Mouse (Mus musculus) hindbrain, embryonic 13.5 days (tissue): ENCODE data around the gene Vars2. TPM values are rescaled to one million over a fixed set of nuclear protein-coding genes. Genes with fewer than 3 reads are reported as not detected.

Experiments
- polyA plus RNA-seq: library from polyadenylated mRNA; unstranded; fragments of >200 nt; fragmentation: Nextera tagmentation; extraction: Ambion mirVana; gene quantifications from 2 replicates; pipeline ENCODE4 v1.2.1, GENCODE M21; 2015

The Vars2 gene
- polyA plus RNA-seq, 1 experiment from 2014 or later, result 11.8 TPM

Other genes starting within 250 kb of the Vars2 start
- 0.30 and 0.34 TPM in 2 replicates for gene H2-Q6, start 242.7 kb downstream of the Vars2 start, polyA plus RNA-seq
- gene H2-Q7, start 228.4 kb downstream of the Vars2 start, polyA plus RNA-seq, result 2.4 TPM in 2 replicates
- gene H2-Q10, start 197.5 kb downstream of the Vars2 start, polyA plus RNA-seq, result 0.10 and 0.23 TPM in 2 replicates
- gene Pou5f1, start 161.6 kb downstream of the Vars2 start, polyA plus RNA-seq, result not detected in 2 replicates
- 14.9 and 15.4 TPM in 2 replicates for gene Tcf19, start 150.8 kb downstream of the Vars2 start, polyA plus RNA-seq
- gene Cchcr1, start 150.5 kb downstream of the Vars2 start, polyA plus RNA-seq, result 6.3 and 7.6 TPM in 2 replicates
- 0.68 and 1.4 TPM in 2 replicates for gene Psors1c2, start 134.4 kb downstream of the Vars2 start, polyA plus RNA-seq
- 0.12 and 0.14 TPM in 2 replicates for gene Cdsn, start 115.5 kb downstream of the Vars2 start, polyA plus RNA-seq
- gene 2300002M23Rik, start 100.1 kb downstream of the Vars2 start, polyA plus RNA-seq, result not detected in 2 replicates
- gene Sfta2, start 66.0 kb downstream of the Vars2 start, polyA plus RNA-seq, result not detected in 2 replicates
- not detected in 2 replicates for gene Gm9573, start 41.0 kb downstream of the Vars2 start, polyA plus RNA-seq
- 0.14 TPM in 1 of 2 replicates, not detected in the other for gene Mucl3, start 23.9 kb downstream of the Vars2 start, polyA plus RNA-seq
- gene Gtf2h4, start 6.1 kb upstream of the Vars2 start, polyA plus RNA-seq, result 27.6 and 29.2 TPM in 2 replicates
- gene Ddr1, start 37.0 kb upstream of the Vars2 start, polyA plus RNA-seq, result 128 and 140 TPM in 2 replicates
- 8.2 and 9.2 TPM in 2 replicates for gene Ier3, start 154.1 kb upstream of the Vars2 start, polyA plus RNA-seq
- gene Flot1, start 155.6 kb upstream of the Vars2 start, polyA plus RNA-seq, result 75.2 and 78.8 TPM in 2 replicates
- gene Tubb5, start 170.7 kb upstream of the Vars2 start, polyA plus RNA-seq, result 1,714 and 1,822 TPM in 2 replicates
- 11.0 and 11.3 TPM in 2 replicates for gene Mdc1, start 173.9 kb upstream of the Vars2 start, polyA plus RNA-seq
- gene Nrm, start 193.7 kb upstream of the Vars2 start, polyA plus RNA-seq, result 26.4 and 26.9 TPM in 2 replicates
- gene Ppp1r18, start 198.0 kb upstream of the Vars2 start, polyA plus RNA-seq, result 26.9 and 30.5 TPM in 2 replicates
- gene Dhx16, start 212.2 kb upstream of the Vars2 start, polyA plus RNA-seq, result 28.6 and 35.3 TPM in 2 replicates
- 45.8 and 48.7 TPM in 2 replicates for gene 2310061I04Rik, start 229.8 kb upstream of the Vars2 start, polyA plus RNA-seq
- 434 and 438 TPM in 2 replicates for gene Atat1, start 242.5 kb upstream of the Vars2 start, polyA plus RNA-seq
- 46.8 and 54.7 TPM in 2 replicates for gene Mrps18b, start 248.8 kb upstream of the Vars2 start, polyA plus RNA-seq
- gene Ppp1r10, start 248.8 kb upstream of the Vars2 start, polyA plus RNA-seq, result 46.0 and 47.2 TPM in 2 replicates